Mouse (Mus musculus) liver, embryonic 11.5 days (tissue): Measurements from ENCODE around the gene Ptgir. TPM values are rescaled to one million over a fixed set of nuclear protein-coding genes. Genes with fewer than 3 reads are reported as not detected.

Experiments
- ATAC-seq: fragments of 200-750 bp; cut with Nextera tagmentation; replicated peaks from 2 replicates; pipeline ENCODE4 v1.8.0; 2017; ENCODE audit warnings: moderate number of reproducible peaks, mild to moderate bottlenecking, moderate TSS enrichment, moderate library complexity; ENCODE audit not compliant: low FRiP score
- DNase-seq: peaks from one replicate; pipeline ENCODE4 v3.0.0-alpha.2; 2017; ENCODE audit warnings: low spot score
- H3K27ac ChIP-seq: fragments of 300-500 bp; sonication (generic); 2 replicates; pipeline ENCODE4 v1.5.1; 2014; ENCODE audit warnings: mild to moderate bottlenecking, low read depth, low read length, control low read depth
- H3K27me3 ChIP-seq: fragments of 300-500 bp; sonication (generic); replicated peaks from 2 replicates; pipeline ENCODE4 v1.6.1; 2014; ENCODE audit warnings: low read length, mixed read lengths; ENCODE audit not compliant: control insufficient read depth, insufficient read depth
- H3K36me3 ChIP-seq: fragments of 300-500 bp; sonication (generic); 2 replicates; pipeline ENCODE4 v1.6.1; 2014; ENCODE audit warnings: mild to moderate bottlenecking, low read length, moderate library complexity, mixed read lengths; ENCODE audit not compliant: control insufficient read depth, insufficient read depth
- H3K4me1 ChIP-seq: fragments of 300-500 bp; sonication (generic); replicated peaks from 2 replicates; pipeline ENCODE4 v1.6.1; 2014; ENCODE audit warnings: low read length, mixed read lengths; ENCODE audit not compliant: control insufficient read depth, insufficient read depth
- H3K4me2 ChIP-seq: fragments of 300-500 bp; sonication (generic); 2 replicates; pipeline ENCODE4 v1.6.1; 2014; ENCODE audit warnings: mild to moderate bottlenecking, control low read depth, moderate library complexity
- H3K4me3 ChIP-seq: fragments of 300-500 bp; sonication (generic); 2 replicates; pipeline ENCODE4 v1.5.1; 2014; ENCODE audit warnings: low read depth, low read length, control low read depth
- H3K9ac ChIP-seq: fragments of 300-500 bp; sonication (generic); 2 replicates; pipeline ENCODE4 v1.6.1; 2014; ENCODE audit warnings: low read depth, low read length, control low read depth
- H3K9me3 ChIP-seq: fragments of 300-500 bp; sonication (generic); 2 replicates; pipeline ENCODE4 v1.6.1; 2016; ENCODE audit warnings: low read length, inconsistent platforms, mixed read lengths; ENCODE audit not compliant: control insufficient read depth
- WGBS: fragments of 180-500 bp; shearing (Covaris S2); extraction: QIAGEN DNeasy Blood & Tissue Kit; methylation state at CpG from one replicate; pipeline ENCODE4 v1.1.7; 2014; 5-methylcytosine and 5-hydroxymethylcytosine counted together
- polyA plus RNA-seq: library from polyadenylated mRNA; unstranded; fragments of >200 nt; fragmentation: Nextera tagmentation; extraction: Ambion mirVana; gene quantifications from 2 replicates; pipeline ENCODE4 v1.2.1, GENCODE M21; 2014

Gene Ptgir
- polyA plus RNA-seq, 1 experiment from 2014 or later, result 1.3 TPM

- no peak overlapping the region for H3K4me3 ChIP-seq
- H3K36me3 ChIP-seq, result no peaks in the 10 kb centered on the region
- H3K4me2 ChIP-seq, result peak overlapping the region; percentile 56; the same call in 1 of the 2 replicates
- ATAC-seq (no peak), DNase-seq (no peak)
- peaks cover 45% of the 10 kb centered on the region for H3K27me3 ChIP-seq
- 6% methylated on average over 4 of the region's 4 CpGs for WGBS
- peaks cover 15% of the 10 kb centered on the region for H3K4me1 ChIP-seq
- H3K27ac ChIP-seq, result no peak overlapping the region
- H3K9ac ChIP-seq, result no peak overlapping the region
- H3K9me3 ChIP-seq, result no peaks in the 10 kb centered on the region
Measured at GRCm38 (mm10) chr7:16894279-16894678, 12.0 kb upstream of the Ptgir start.

- peak overlapping the region; percentile 56 for H3K4me2 ChIP-seq
- peaks cover 15% of the 10 kb centered on the region for H3K4me1 ChIP-seq
- no peak overlapping the region for H3K9ac ChIP-seq
- DNase-seq, result peak; percentile 76
- under 1% methylated on average over 24 of the region's 24 CpGs for WGBS
- peaks cover 45% of the 10 kb centered on the region for H3K27me3 ChIP-seq
- H3K4me3 ChIP-seq, result 0 out of 2 replicates have a peak overlapping the region, but pooled peaks have one; percentile 7
- peak; percentile 27 for ATAC-seq
- H3K9me3 ChIP-seq, result no peaks in the 10 kb centered on the region
- H3K36me3 ChIP-seq, result no peaks in the 10 kb centered on the region
- H3K27ac ChIP-seq, result no peak overlapping the region
Measured at GRCm38 (mm10) chr7:16895000-16895399, 11.3 kb upstream of the Ptgir start.

- Histone ChIP-seq H3K36me3 (no peaks in the 10 kb centered on the region), H3K27ac (no peak overlapping the region), H3K4me2 (peak overlapping the region; percentile 56), H3K4me1 (peaks cover 15% of the 10 kb centered on the region), H3K27me3 (peaks cover 43% of the 10 kb centered on the region), H3K9ac (no peak overlapping the region), H3K9me3 (no peaks in the 10 kb centered on the region), H3K4me3 (0 out of 2 replicates have a peak overlapping the region, but pooled peaks have one; percentile 7)
- DNase-seq, result no peak
- 39% methylated on average over 10 of the region's 10 CpGs for WGBS
- ATAC-seq, result no peak
Measured at GRCm38 (mm10) chr7:16895511-16895910, 10.8 kb upstream of the Ptgir start.

- H3K9me3 ChIP-seq, result no peaks in the 10 kb centered on the region
- no peak overlapping the region for H3K4me3 ChIP-seq
- 53% methylated on average over 5 of the region's 5 CpGs for WGBS
- no peak overlapping the region for H3K27ac ChIP-seq
- no peak overlapping the region for H3K4me2 ChIP-seq
- H3K27me3 ChIP-seq, result peaks cover 11% of the 10 kb centered on the region; the same call in 1 of the 2 replicates
- DNase-seq (no peak), ATAC-seq (no peak)
- H3K36me3 ChIP-seq, result no peaks in the 10 kb centered on the region
- H3K9ac ChIP-seq, result no peak overlapping the region
- peaks cover 25% of the 10 kb centered on the region for H3K4me1 ChIP-seq
Measured at GRCm38 (mm10) chr7:16900526-16900925, 5.8 kb upstream of the Ptgir start.

- DNase-seq (no peak), ATAC-seq (no peak)
- peak overlapping the region; percentile 9; the same call in 1 of the 2 replicates for H3K27ac ChIP-seq
- H3K36me3 ChIP-seq, result no peaks in the 10 kb centered on the region
- no peak overlapping the region for H3K4me2 ChIP-seq
- 44% methylated on average over 2 of the region's 2 CpGs for WGBS
- H3K27me3 ChIP-seq, result peaks cover 20% of the 10 kb centered on the region
- H3K9ac ChIP-seq, result no peak overlapping the region; the same call in 1 of the 2 replicates
- H3K4me3 ChIP-seq, result no peak overlapping the region
- peaks cover 47% of the 10 kb centered on the region for H3K4me1 ChIP-seq
- no peaks in the 10 kb centered on the region for H3K9me3 ChIP-seq
Measured at GRCm38 (mm10) chr7:16903439-16903955, 2.8 kb upstream of the Ptgir start.

- peaks cover 51% of the 10 kb centered on the region for H3K4me1 ChIP-seq
- ATAC-seq, result no peak
- no peak overlapping the region for H3K4me2 ChIP-seq
- no peak for DNase-seq
- no peaks in the 10 kb centered on the region for H3K36me3 ChIP-seq
- WGBS, result 37% methylated on average over 8 of the region's 10 CpGs
- H3K9ac ChIP-seq, result no peak overlapping the region
- H3K9me3 ChIP-seq, result no peaks in the 10 kb centered on the region
- H3K27me3 ChIP-seq, result peaks cover 19% of the 10 kb centered on the region
- H3K27ac ChIP-seq, result peak overlapping the region; percentile 9; the same call in 1 of the 2 replicates
- H3K4me3 ChIP-seq, result no peak overlapping the region
Measured at GRCm38 (mm10) chr7:16904120-16904675, 2.1 kb upstream of the Ptgir start.

- peaks cover 12% of the 10 kb centered on the region for H3K27me3 ChIP-seq
Measured at GRCm38 (mm10) chr7:16905491-16906021, 734 bp upstream of the Ptgir start.

GRCm38 (mm10) chr7:16906889-16907559, 734 bp downstream of the Ptgir start:
- ATAC-seq (no peak), DNase-seq (no peak)
- WGBS, result 88% methylated on average over 41 of the region's 41 CpGs
- no peaks in the 10 kb centered on the region for H3K9me3 ChIP-seq
- H3K4me3 ChIP-seq, result no peak overlapping the region
- H3K27ac ChIP-seq, result no peak overlapping the region
- peak overlapping the region; percentile 40; the same call in 1 of the 2 replicates for H3K9ac ChIP-seq
- H3K4me1 ChIP-seq, result peaks cover 51% of the 10 kb centered on the region
- H3K4me2 ChIP-seq, result peak overlapping the region; percentile 8; the same call in 1 of the 2 replicates
- peaks cover 12% of the 10 kb centered on the region for H3K27me3 ChIP-seq
- H3K36me3 ChIP-seq, result no peaks in the 10 kb centered on the region

More at GRCm38 (mm10) chr7:16905491-16906021, 734 bp upstream of the Ptgir start:
- H3K36me3 ChIP-seq, result no peaks in the 10 kb centered on the region
- H3K4me3 ChIP-seq, result no peak overlapping the region
- H3K4me1 ChIP-seq, result peaks cover 55% of the 10 kb centered on the region
- no peaks in the 10 kb centered on the region for H3K9me3 ChIP-seq
- WGBS, result 34% methylated on average over 9 of the region's 9 CpGs
- no peak overlapping the region for H3K9ac ChIP-seq
- ATAC-seq (peak; percentile 56), DNase-seq (no peak)
- 0 out of 2 replicates have a peak overlapping the region, but pooled peaks have one; percentile 1 for H3K4me2 ChIP-seq
- H3K27ac ChIP-seq, result no peak overlapping the region
